Mouse (Mus musculus): Measurements from ENCODE around the gene Gm3460. TPM values are rescaled to one million over a fixed set of nuclear protein-coding genes. Genes with fewer than 3 reads are reported as not detected.
"Not testable (repeated sequence)": the region's sequence is repeated elsewhere in the genome, so short reads cannot be mapped to it uniquely, and the experiment has no call there.

Gene Gm3460
- polyA plus RNA-seq (2015; fragmentation: Nextera tagmentation; extraction: Ambion mirVana), result not detected in 2 replicates

GRCm38 (mm10) chr14:6622318-6622717, at the start of gene Gm3460:
Gene Gm3460 (minus strand): TSS chr14:6622418.
- 82% methylated on average over 1 of the region's 2 CpGs for WGBS

DNA sequence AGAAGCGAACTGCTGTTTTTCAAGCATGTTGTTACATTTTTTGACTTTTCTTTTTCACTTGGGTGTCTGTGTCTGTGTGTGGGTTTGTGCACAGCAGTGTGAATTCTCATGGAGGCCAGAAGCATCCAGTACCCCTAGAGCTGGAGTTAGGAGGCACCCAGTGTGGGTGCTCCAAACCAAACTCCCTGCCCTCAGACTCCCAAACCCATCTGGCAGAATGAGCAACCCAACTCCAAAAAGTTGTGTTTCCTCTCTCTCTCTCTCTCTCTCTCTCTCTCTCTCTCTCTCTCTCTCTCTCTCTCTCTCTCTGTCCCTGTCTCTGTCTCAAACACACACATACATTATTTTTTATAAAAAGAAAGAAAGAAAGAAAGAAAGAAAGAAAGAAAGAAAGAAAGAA, 15.8 kb downstream of the Gm3460 start:
- H3K9ac ChIP-seq; H3K27ac ChIP-seq; H3K4me2 ChIP-seq; H3K36me3 ChIP-seq; H3K27me3 ChIP-seq; H3K9me3 ChIP-seq; H3K4me3 ChIP-seq; ATAC-seq (ENCODE audit: borderline replicate concordance, extremely low read depth, low FRiP score, low TSS enrichment); H3K4me1 ChIP-seq: not testable (repeated sequence)
- WGBS, result no CpG with 5 or more reads among the region's 1 CpGs

More at GRCm38 (mm10) chr14:6622318-6622717, at the start of gene Gm3460:
- not testable (repeated sequence) for H3K27me3 ChIP-seq; H3K9ac ChIP-seq; ATAC-seq (ENCODE audit: borderline replicate concordance, extremely low read depth, low FRiP score, low TSS enrichment); H3K36me3 ChIP-seq; H3K27ac ChIP-seq; H3K4me1 ChIP-seq; H3K4me3 ChIP-seq; H3K4me2 ChIP-seq; H3K9me3 ChIP-seq

DNA sequence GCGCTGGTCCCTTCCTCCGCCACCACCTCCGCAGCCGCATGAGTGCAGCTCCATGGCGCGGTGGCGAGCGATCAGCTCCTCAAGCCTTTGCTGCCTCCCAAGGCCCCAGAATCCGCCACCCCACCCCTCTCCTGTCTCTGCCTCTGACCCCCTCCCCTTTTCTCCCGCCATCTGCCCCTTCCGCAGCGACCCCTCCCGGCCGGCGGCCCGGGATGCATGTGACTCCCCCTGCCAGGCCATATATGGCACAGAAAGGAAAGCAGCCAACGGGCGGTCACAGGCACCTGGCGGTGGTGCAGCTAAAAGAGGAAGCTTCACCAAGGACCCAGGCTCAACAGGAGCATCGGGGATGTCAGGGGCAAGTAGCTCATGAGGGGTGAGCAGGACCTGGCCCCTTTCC, 17.2 kb downstream of the Gm3460 start:
- not testable (repeated sequence) for H3K4me1 ChIP-seq; H3K36me3 ChIP-seq; H3K9me3 ChIP-seq; H3K27ac ChIP-seq; ATAC-seq (ENCODE audit: borderline replicate concordance, extremely low read depth, low FRiP score, low TSS enrichment); H3K9ac ChIP-seq; H3K27me3 ChIP-seq
- 2% methylated on average over 8 of the region's 20 CpGs for WGBS
- peak overlapping the region; percentile 61 for H3K4me2 ChIP-seq
- peak overlapping the region; percentile 37 for H3K4me3 ChIP-seq

DNA sequence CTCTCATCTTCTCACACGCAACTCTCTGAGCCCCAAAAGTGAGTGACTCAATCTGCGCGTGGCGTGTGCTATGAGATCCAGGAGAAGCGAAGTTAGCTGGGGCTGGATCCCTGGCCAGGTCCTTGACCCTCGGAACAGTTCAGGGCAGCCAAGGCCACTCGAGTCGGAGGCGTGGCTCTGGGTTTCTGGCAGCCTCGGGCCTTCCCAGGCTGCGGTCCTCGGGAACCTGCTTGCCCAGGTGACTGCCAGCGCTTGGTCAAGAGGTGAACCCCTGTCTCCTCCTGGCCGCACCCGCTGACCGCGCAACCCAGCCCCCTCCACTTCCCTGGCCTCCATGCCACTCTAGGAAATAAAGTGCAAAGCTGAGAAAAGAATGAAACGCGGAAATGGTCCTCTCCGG, 17.7 kb downstream of the Gm3460 start:
- not testable (repeated sequence) for H3K9me3 ChIP-seq; H3K27ac ChIP-seq; H3K9ac ChIP-seq; ATAC-seq (ENCODE audit: borderline replicate concordance, extremely low read depth, low FRiP score, low TSS enrichment); H3K36me3 ChIP-seq; H3K4me1 ChIP-seq; H3K27me3 ChIP-seq
- Histone ChIP-seq H3K4me2 (peak overlapping the region; percentile 61), H3K4me3 (peak overlapping the region; percentile 37)
- WGBS, result 2% methylated on average over 17 of the region's 20 CpGs

DNA sequence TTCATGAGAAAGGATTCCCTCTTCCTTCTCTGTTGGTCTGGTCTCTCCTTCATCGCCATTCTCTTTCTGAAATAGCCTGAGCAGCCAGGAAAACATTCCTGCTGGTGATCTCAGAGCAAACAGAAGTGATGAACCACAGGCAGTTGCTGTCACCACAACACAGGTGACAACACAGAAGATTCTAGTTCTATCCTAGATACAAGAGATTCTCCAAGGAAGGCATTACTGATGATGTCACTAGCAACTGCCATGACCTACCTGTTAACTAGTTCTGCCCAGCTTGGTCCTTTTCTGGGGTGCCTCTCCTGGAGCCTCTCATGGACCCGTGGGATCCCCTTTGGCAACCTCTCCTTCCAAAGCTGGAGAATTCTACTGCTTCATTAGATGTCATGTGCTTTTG, 31.7 kb downstream of the Gm3460 start, which contains the start of gene Gm3629:
Gm3629 (minus strand) TSS at position 101 of the 400 bp plus-strand sequence.
- 22% methylated on average over 1 of the region's 2 CpGs for WGBS
- not testable (repeated sequence) for H3K27me3 ChIP-seq

More for the DNA sequence above, 31.7 kb downstream of the Gm3460 start, which contains the start of gene Gm3629:
- not testable (repeated sequence) for H3K36me3 ChIP-seq; ATAC-seq (ENCODE audit: borderline replicate concordance, extremely low read depth, low FRiP score, low TSS enrichment); H3K9me3 ChIP-seq; H3K4me3 ChIP-seq; H3K4me1 ChIP-seq; H3K4me2 ChIP-seq; H3K9ac ChIP-seq; H3K27ac ChIP-seq

Other genes with a start within 250 kb of the Gm3460 start
- not detected in 2 replicates for gene Gm16440, start 232.1 kb downstream of the Gm3460 start, polyA plus RNA-seq (2015; fragmentation: Nextera tagmentation; extraction: Ambion mirVana)
- gene Gm3591, start 209.9 kb downstream of the Gm3460 start, polyA plus RNA-seq (2015; fragmentation: Nextera tagmentation; extraction: Ambion mirVana), result 0.27 and 0.74 TPM in 2 replicates
- gene Gm3594, start 177.8 kb downstream of the Gm3460 start, polyA plus RNA-seq (2015; fragmentation: Nextera tagmentation; extraction: Ambion mirVana), result not detected in 2 replicates
- gene Gm8356, start 85.1 kb downstream of the Gm3460 start, polyA plus RNA-seq (2015; fragmentation: Nextera tagmentation; extraction: Ambion mirVana), result not detected in 2 replicates
- gene Gm3629, start 31.8 kb downstream of the Gm3460 start, polyA plus RNA-seq (2015; fragmentation: Nextera tagmentation; extraction: Ambion mirVana), result not detected in 2 replicates
- gene Gm10251, start 61.8 kb upstream of the Gm3460 start, polyA plus RNA-seq (2015; fragmentation: Nextera tagmentation; extraction: Ambion mirVana), result not detected in 2 replicates
- not detected in 2 replicates for gene Gm8050, start 97.8 kb upstream of the Gm3460 start, polyA plus RNA-seq (2015; fragmentation: Nextera tagmentation; extraction: Ambion mirVana)
- gene Gm3636, start 119.9 kb upstream of the Gm3460 start, polyA plus RNA-seq (2015; fragmentation: Nextera tagmentation; extraction: Ambion mirVana), result 2.9 and 3.0 TPM in 2 replicates
- gene Gm8362, start 152.0 kb upstream of the Gm3460 start, polyA plus RNA-seq (2015; fragmentation: Nextera tagmentation; extraction: Ambion mirVana), result not detected in 2 replicates
- not detected in 2 replicates for gene Gm3642, start 217.9 kb upstream of the Gm3460 start, polyA plus RNA-seq (2015; fragmentation: Nextera tagmentation; extraction: Ambion mirVana)